Mouse (Mus musculus) C2C12 (cell line): ENCODE data around the gene Adh6a. TPM values are rescaled to one million over a fixed set of nuclear protein-coding genes. Genes with fewer than 3 reads are reported as not detected.

Experiments
- H3K27me3 ChIP-seq: one replicate; pipeline ENCODE4 v1.6.1; 2011; ENCODE audit not compliant: control insufficient read depth, insufficient read depth, insufficient read length
- H3K36me3 ChIP-seq: one replicate; pipeline ENCODE4 v1.6.1; 2011; ENCODE audit not compliant: control insufficient read depth, insufficient read depth
- H3K4me3 ChIP-seq: one replicate; pipeline ENCODE4 v1.5.1; 2011; ENCODE audit warnings: mild to moderate bottlenecking, control low read depth; ENCODE audit not compliant: poor library complexity, insufficient read depth, severe bottlenecking
- H3K79me2 ChIP-seq: one replicate; pipeline ENCODE4 v1.6.1; 2011; ENCODE audit not compliant: control insufficient read depth, insufficient read depth
- H3K79me3 ChIP-seq: one replicate; pipeline ENCODE4 v1.6.1; 2011; ENCODE audit warnings: low read depth, control low read depth
- H3ac ChIP-seq: one replicate; pipeline ENCODE3; 2011; ENCODE audit warnings: low read depth; ENCODE audit not compliant: control insufficient read depth, insufficient read length
- CEBPB ChIP-seq: IDR thresholded peaks from one replicate; pipeline ENCODE4 v1.6.1; 2011; ENCODE audit warnings: low read depth, mild to moderate bottlenecking, control low read depth, moderate library complexity
- CTCF ChIP-seq: IDR thresholded peaks from one replicate; pipeline ENCODE4 v1.5.1; 2011; ENCODE audit not compliant: control insufficient read depth, insufficient read depth, insufficient read length
- FOSL1 ChIP-seq: IDR thresholded peaks from one replicate; pipeline ENCODE4 v1.8.0; 2011; ENCODE audit warnings: mild to moderate bottlenecking, low read length; ENCODE audit not compliant: poor library complexity, insufficient read depth, severe bottlenecking
- MAX ChIP-seq: IDR thresholded peaks from one replicate; pipeline ENCODE4 v1.6.1; 2011; ENCODE audit warnings: mild to moderate bottlenecking, control low read depth
- MYOD1 ChIP-seq: IDR thresholded peaks from one replicate; pipeline ENCODE4 v1.6.1; 2011; ENCODE audit warnings: low read depth; ENCODE audit not compliant: control insufficient read depth, insufficient read length
- MYOG ChIP-seq: IDR thresholded peaks from one replicate; pipeline ENCODE4 v1.6.1; 2011; ENCODE audit not compliant: control insufficient read depth, insufficient read length; ENCODE audit errors: extremely low read depth
- USF1 ChIP-seq: IDR thresholded peaks from one replicate; pipeline ENCODE4 v1.6.1; 2011; ENCODE audit warnings: low read depth, mild to moderate bottlenecking, control low read depth, moderate library complexity
- polyA plus RNA-seq: library from polyadenylated mRNA; unstranded; fragments of >200 nt; fragmentation: generic; extraction: Trizol; gene quantifications from one replicate; pipeline ENCODE4 v1.2.1, GENCODE M21; 2012; ENCODE audit warnings: missing spikeins

Gene Adh6a
- polyA plus RNA-seq, 1 experiment, result not detected

GRCm38 (mm10) chr3:138373920-138374319 lies 60.8 kb downstream of the Adh6a start:
- TF ChIP-seq USF1 (no peak), CEBPB (no peak), FOSL1 (no peak), CTCF (no peak), MAX (no peak), MYOD1 (no peak)
- no peak overlapping the region for H3ac ChIP-seq
- H3K36me3 ChIP-seq, result no peaks in the 10 kb centered on the region

GRCm38 (mm10) chr3:138375148-138375547 lies 62.1 kb downstream of the Adh6a start:
- no peak overlapping the region for H3ac ChIP-seq
- H3K79me3 ChIP-seq, result no peaks in the 10 kb centered on the region
- H3K79me2 ChIP-seq, result no peaks in the 10 kb centered on the region
- TF ChIP-seq MYOD1 (no peak), CTCF (no peak), FOSL1 (no peak), USF1 (no peak), CEBPB (no peak), MYOG (no peak), MAX (no peak)
- peaks cover 10% of the 10 kb centered on the region for H3K27me3 ChIP-seq
- no peaks in the 10 kb centered on the region for H3K36me3 ChIP-seq
- no peak overlapping the region for H3K4me3 ChIP-seq

More at GRCm38 (mm10) chr3:138373920-138374319, 60.8 kb downstream of the Adh6a start:
- Histone ChIP-seq H3K79me3 (no peaks in the 10 kb centered on the region), H3K27me3 (peaks cover 10% of the 10 kb centered on the region), H3K4me3 (no peak overlapping the region), H3K79me2 (no peaks in the 10 kb centered on the region)

Other genes with a start within 250 kb of the Adh6a start
- 6.5 TPM for gene 1110002E22Rik, start 248.2 kb upstream of the Adh6a start, polyA plus RNA-seq
- 0.16 TPM for gene Gm5105, start 245.9 kb upstream of the Adh6a start, polyA plus RNA-seq
- 6.8 TPM for gene Trmt10a, start 169.8 kb upstream of the Adh6a start, polyA plus RNA-seq
- 1.2 TPM for gene Mttp, start 168.3 kb upstream of the Adh6a start, polyA plus RNA-seq
- not detected for gene 4930579F01Rik, start 119.5 kb upstream of the Adh6a start, polyA plus RNA-seq
- gene Adh7, start 95.5 kb upstream of the Adh6a start, polyA plus RNA-seq, result 4.9 TPM
- 0.05 TPM for gene Adh1, start 52.3 kb upstream of the Adh6a start, polyA plus RNA-seq
- not detected for gene Adh6b, start 28.5 kb downstream of the Adh6a start, polyA plus RNA-seq
- gene Adh4, start 102.2 kb downstream of the Adh6a start, polyA plus RNA-seq, result not detected
- gene Adh5, start 129.8 kb downstream of the Adh6a start, polyA plus RNA-seq, result 91.5 TPM
- 32.2 TPM for gene Metap1, start 176.2 kb downstream of the Adh6a start, polyA plus RNA-seq
- 134 TPM for gene Eif4e, start 212.9 kb downstream of the Adh6a start, polyA plus RNA-seq